Mouse (Mus musculus) limb, embryonic 14.5 days (tissue): ENCODE results near the gene Hoxb4. TPM values are rescaled to one million over a fixed set of nuclear protein-coding genes. Genes with fewer than 3 reads are reported as not detected.
A peak's percentile ranks its signal among the peaks of the same experiment; 100 is the strongest.

Experiments used
- ATAC-seq: fragments of 200-750 bp; cut with Nextera tagmentation; 2 replicates; pipeline ENCODE4 v1.8.0; 2017; ENCODE audit warnings: low read depth, moderate number of reproducible peaks, moderate TSS enrichment; ENCODE audit not compliant: low FRiP score
- DNase-seq: peaks from one replicate; pipeline ENCODE4 v3.0.0-alpha.2; 2015; ENCODE audit warnings: low spot score
- H3K27ac ChIP-seq: fragments of 300-500 bp; sonication (generic); replicated peaks from 2 replicates; pipeline ENCODE4 v1.5.1; 2014; ENCODE audit warnings: low read depth, mild to moderate bottlenecking, low read length, moderate library complexity, mixed read lengths
- H3K27me3 ChIP-seq: fragments of 300-500 bp; sonication (generic); 2 replicates; pipeline ENCODE4 v1.6.1; 2014; ENCODE audit warnings: low read length, mixed read lengths; ENCODE audit not compliant: control insufficient read depth, insufficient read depth
- H3K36me3 ChIP-seq: fragments of 300-500 bp; sonication (generic); 2 replicates; pipeline ENCODE4 v1.6.1; 2014; ENCODE audit warnings: mild to moderate bottlenecking, low read length, moderate library complexity, mixed read lengths; ENCODE audit not compliant: control insufficient read depth, insufficient read depth
- H3K4me1 ChIP-seq: fragments of 300-500 bp; sonication (generic); 2 replicates; pipeline ENCODE4 v1.6.1; 2014; ENCODE audit warnings: antibody characterized with exemption, low read length, mixed read lengths; ENCODE audit not compliant: control insufficient read depth, insufficient read depth
- H3K4me2 ChIP-seq: fragments of 300-500 bp; sonication (generic); replicated peaks from 2 replicates; pipeline ENCODE4 v1.6.1; 2014; ENCODE audit warnings: low read depth, mild to moderate bottlenecking, low read length, moderate library complexity; ENCODE audit not compliant: severe bottlenecking
- H3K4me3 ChIP-seq: fragments of 300-500 bp; sonication (generic); replicated peaks from 2 replicates; pipeline ENCODE4 v1.5.1; 2014; ENCODE audit warnings: low read length
- H3K9ac ChIP-seq: fragments of 300-500 bp; sonication (generic); 2 replicates; pipeline ENCODE4 v1.6.1; 2014; ENCODE audit warnings: mild to moderate bottlenecking, low read depth, low read length, moderate library complexity; ENCODE audit not compliant: severe bottlenecking
- H3K9me3 ChIP-seq: fragments of 300-500 bp; sonication (generic); 2 replicates; pipeline ENCODE4 v1.6.1; 2016; ENCODE audit warnings: low read length; ENCODE audit not compliant: control insufficient read depth
- POLR2A ChIP-seq: fragments of 200-500 bp; IDR thresholded peaks from 2 replicates; pipeline ENCODE4 v1.8.0; 2012; ENCODE audit warnings: inconsistent platforms, mild to moderate bottlenecking, moderate library complexity, borderline replicate concordance; ENCODE audit not compliant: insufficient read depth, insufficient read length; ENCODE audit errors: extremely low read depth
- WGBS: fragments of 180-500 bp; shearing (Covaris S2); extraction: QIAGEN DNeasy Blood & Tissue Kit; methylation state at CpG from one replicate; pipeline ENCODE4 v1.1.7; 2014; 5-methylcytosine and 5-hydroxymethylcytosine counted together
- polyA plus RNA-seq, 2 experiments: library from polyadenylated mRNA; depleted of rRNA in 1 of 2; stranded (reverse) in 1 of 2; unstranded in 1 of 2; fragments of >200 nt; fragmentation: Nextera tagmentation in 1 of 2; extraction: Ambion mirVana in 1 of 2; gene quantifications; 2 replicates each; pipeline versions ENCODE4 v1.2.1 to v1.2.3; 2012 to 2014

Hoxb4 gene
- polyA plus RNA-seq (2012; rRNA removed) (2.3 and 2.5 TPM in 2 replicates), polyA plus RNA-seq (2014; fragmentation: Nextera tagmentation; extraction: Ambion mirVana) (0.17 and 0.28 TPM in 2 replicates)

GRCm38 (mm10) chr11:96317608-96318367 lies at the start of gene Hoxb4:
Hoxb4 (plus strand) TSS chr11:96318267.
- no peak for ATAC-seq
- TF ChIP-seq POLR2A: no peak

GRCm38 (mm10) chr11:96269869-96270268 lies 48.2 kb upstream of the Hoxb4 start:
- Histone ChIP-seq H3K4me2 (no peak overlapping the region), H3K27ac (no peak overlapping the region), H3K9ac (no peak overlapping the region), H3K9me3 (no peaks in the 10 kb centered on the region), H3K4me3 (no peak overlapping the region), H3K27me3 (peaks cover 97% of the 10 kb centered on the region), H3K36me3 (no peaks in the 10 kb centered on the region), H3K4me1 (no peaks in the 10 kb centered on the region)
- no peak for TF ChIP-seq POLR2A
- ATAC-seq (no peak), DNase-seq (no peak)
- 1% methylated on average over 19 of the region's 19 CpGs for WGBS

More at GRCm38 (mm10) chr11:96317608-96318367, at the start of gene Hoxb4:
- Histone ChIP-seq H3K4me3 (peak within 1 kb of the TSS; percentile 34), H3K36me3 (no peaks in the 10 kb centered on the region), H3K27me3 (peaks cover 100% of the 10 kb centered on the region), H3K4me1 (peaks cover 5% of the 10 kb centered on the region), H3K9ac (no peak within 1 kb of the TSS), H3K27ac (no peak within 1 kb of the TSS; the same call in 1 of the 2 replicates), H3K9me3 (no peaks in the 10 kb centered on the region), H3K4me2 (peak within 1 kb of the TSS; percentile 43)
- WGBS: 3% methylated on average over 28 of the region's 28 CpGs
- no peak for DNase-seq

GRCm38 (mm10) chr11:96270996-96271540 lies 47.0 kb upstream of the Hoxb4 start, which contains the start of gene Hoxb9:
Hoxb9 (plus strand) TSS chr11:96271457.
- TF ChIP-seq POLR2A: no peak
- Histone ChIP-seq H3K9ac (peak within 1 kb of the TSS; percentile 25; the same call in 1 of the 2 replicates), H3K27ac (no peak within 1 kb of the TSS)

GRCm38 (mm10) chr11:96271541-96272011 lies 46.5 kb upstream of the Hoxb4 start:
- ATAC-seq (0 out of 2 replicates have a peak, but pooled peaks have one; percentile 8), DNase-seq (no peak)
- Histone ChIP-seq H3K27me3 (peaks cover 98% of the 10 kb centered on the region), H3K9ac (peak overlapping the region; percentile 25; the same call in 1 of the 2 replicates), H3K4me1 (no peaks in the 10 kb centered on the region), H3K4me2 (peak overlapping the region; percentile 31), H3K27ac (no peak overlapping the region), H3K4me3 (peak overlapping the region; percentile 28), H3K36me3 (no peaks in the 10 kb centered on the region), H3K9me3 (no peaks in the 10 kb centered on the region)
- under 1% methylated on average over 50 of the region's 52 CpGs for WGBS
- no peak for TF ChIP-seq POLR2A

More at GRCm38 (mm10) chr11:96270996-96271540, 47.0 kb upstream of the Hoxb4 start, which contains the start of gene Hoxb9:
- no peaks in the 10 kb centered on the region for H3K36me3 ChIP-seq
- H3K4me1 ChIP-seq: no peaks in the 10 kb centered on the region
- peaks cover 98% of the 10 kb centered on the region for H3K27me3 ChIP-seq
- WGBS: under 1% methylated on average over 39 of the region's 40 CpGs
- ATAC-seq: no peak
- peak within 1 kb of the TSS; percentile 31 for H3K4me2 ChIP-seq
- peak within 1 kb of the TSS; percentile 28 for H3K4me3 ChIP-seq
- H3K9me3 ChIP-seq: no peaks in the 10 kb centered on the region
- DNase-seq: peak; percentile 51

- Histone ChIP-seq H3K27ac (no peak overlapping the region), H3K4me3 (peak overlapping the region; percentile 28), H3K27me3 (peaks cover 98% of the 10 kb centered on the region), H3K9ac (no peak overlapping the region), H3K4me1 (no peaks in the 10 kb centered on the region), H3K4me2 (peak overlapping the region; percentile 31; the same call in 1 of the 2 replicates), H3K36me3 (no peaks in the 10 kb centered on the region), H3K9me3 (no peaks in the 10 kb centered on the region)
- 1% methylated on average over 36 of the region's 58 CpGs for WGBS
- no peak for DNase-seq
- TF ChIP-seq POLR2A: no peak
- ATAC-seq: 0 out of 2 replicates have a peak, but pooled peaks have one; percentile 24
Measured at GRCm38 (mm10) chr11:96272024-96272921, 45.8 kb upstream of the Hoxb4 start.
